Mouse (Mus musculus): Measurements from ENCODE around the gene Epha4.

The Epha4 gene

GRCm38 (mm10) chr1:77484766-77485596, 29.9 kb downstream of the Epha4 start:
- DNase-seq (ENCODE audit: low spot score) = no peak

- DNase-seq (ENCODE audit: low spot score) = no peak
Observed at GRCm38 (mm10) chr1:77475808-77476413, 39.0 kb downstream of the Epha4 start.

- no peak for DNase-seq (ENCODE audit: low spot score)
Observed at GRCm38 (mm10) chr1:77473446-77474376, 41.2 kb downstream of the Epha4 start.

GRCm38 (mm10) chr1:77472566-77472965, 42.3 kb downstream of the Epha4 start:
- DNase-seq (ENCODE audit: low spot score) = no peak

- no peak for DNase-seq (ENCODE audit: low spot score)
Observed at GRCm38 (mm10) chr1:77471447-77471846, 43.4 kb downstream of the Epha4 start.

- DNase-seq (ENCODE audit: low spot score) = no peak
Observed at GRCm38 (mm10) chr1:77471037-77471436, 43.9 kb downstream of the Epha4 start.

- no peak for DNase-seq (ENCODE audit: low spot score)
Observed at GRCm38 (mm10) chr1:77468717-77469314, 46.1 kb downstream of the Epha4 start.

GRCm38 (mm10) chr1:77465524-77465923, 49.4 kb downstream of the Epha4 start:
- no peak for DNase-seq (ENCODE audit: low spot score)

- no peak for DNase-seq (ENCODE audit: low spot score)
Observed at GRCm38 (mm10) chr1:77464108-77464507, 50.8 kb downstream of the Epha4 start.

- DNase-seq (ENCODE audit: low spot score) = no peak
Observed at GRCm38 (mm10) chr1:77461877-77462615, 52.8 kb downstream of the Epha4 start.

GRCm38 (mm10) chr1:77460831-77461629, 53.9 kb downstream of the Epha4 start:
- no peak for DNase-seq (ENCODE audit: low spot score)

GRCm38 (mm10) chr1:77458751-77459385, 56.0 kb downstream of the Epha4 start:
- no peak for DNase-seq (ENCODE audit: low spot score)

GRCm38 (mm10) chr1:77457446-77457800, 57.5 kb downstream of the Epha4 start:
- DNase-seq (ENCODE audit: low spot score) = no peak

- DNase-seq (ENCODE audit: low spot score) = no peak
Observed at GRCm38 (mm10) chr1:77456695-77457445, 58.0 kb downstream of the Epha4 start.

GRCm38 (mm10) chr1:77453811-77454210, 61.1 kb downstream of the Epha4 start:
- no peak for DNase-seq (ENCODE audit: low spot score)

GRCm38 (mm10) chr1:77452721-77453120, 62.2 kb downstream of the Epha4 start:
- no peak for DNase-seq (ENCODE audit: low spot score)

- no peak for DNase-seq (ENCODE audit: low spot score)
Observed at GRCm38 (mm10) chr1:77451541-77451940, 63.3 kb downstream of the Epha4 start.

- DNase-seq (ENCODE audit: low spot score) = no peak
Observed at GRCm38 (mm10) chr1:77450201-77450600, 64.7 kb downstream of the Epha4 start.

GRCm38 (mm10) chr1:77447061-77447614, 67.8 kb downstream of the Epha4 start:
- no peak for DNase-seq (ENCODE audit: low spot score)
